Mouse (Mus musculus): Measurements from ENCODE around the gene Olfr519.

The Olfr519 gene

DNA sequence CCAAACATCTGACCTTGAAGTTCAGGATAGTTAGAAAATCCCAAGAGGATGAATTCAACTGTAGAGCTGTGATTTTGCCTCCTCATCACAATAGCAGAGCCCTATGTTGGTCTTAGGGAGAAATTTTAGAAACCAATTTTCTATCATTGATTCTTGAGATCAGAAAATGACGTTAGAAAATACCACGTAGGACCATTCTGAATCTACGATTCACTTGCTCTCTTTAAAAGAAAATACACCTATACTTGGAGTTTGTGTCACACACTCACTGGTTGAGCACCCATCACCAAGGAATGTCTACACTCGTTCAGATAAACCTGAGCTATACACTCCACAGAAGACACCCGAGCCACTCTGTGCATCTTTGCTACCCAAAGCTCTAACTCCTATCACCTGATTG is at the start of gene Olfr519:
TSS of gene Olfr519 (minus strand) at position 101 of the 400 bp plus-strand sequence.
- DNase-seq (ENCODE audit: inconsistent ontology term) = no peak

DNA sequence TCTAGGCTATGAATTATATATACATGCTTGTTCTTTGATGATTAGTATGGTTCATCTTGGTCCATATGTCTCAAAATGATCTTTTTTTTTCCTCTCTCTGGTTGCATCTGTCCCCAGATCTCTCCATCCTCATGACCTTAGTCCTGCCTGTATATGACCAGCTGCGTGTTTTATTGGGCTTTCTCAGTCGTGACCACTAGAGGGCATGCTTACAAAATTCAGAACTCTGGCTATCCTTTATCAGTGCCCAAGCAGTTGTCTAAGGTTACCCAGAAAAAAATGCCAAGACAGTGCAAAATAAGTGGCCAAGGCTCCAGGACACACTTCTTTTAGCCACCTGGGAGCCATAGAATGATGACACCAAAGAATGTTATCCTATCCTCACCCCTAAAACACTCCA is 49.8 kb upstream of the Olfr519 start:
- peak; percentile 28 for DNase-seq (ENCODE audit: inconsistent ontology term)

DNA sequence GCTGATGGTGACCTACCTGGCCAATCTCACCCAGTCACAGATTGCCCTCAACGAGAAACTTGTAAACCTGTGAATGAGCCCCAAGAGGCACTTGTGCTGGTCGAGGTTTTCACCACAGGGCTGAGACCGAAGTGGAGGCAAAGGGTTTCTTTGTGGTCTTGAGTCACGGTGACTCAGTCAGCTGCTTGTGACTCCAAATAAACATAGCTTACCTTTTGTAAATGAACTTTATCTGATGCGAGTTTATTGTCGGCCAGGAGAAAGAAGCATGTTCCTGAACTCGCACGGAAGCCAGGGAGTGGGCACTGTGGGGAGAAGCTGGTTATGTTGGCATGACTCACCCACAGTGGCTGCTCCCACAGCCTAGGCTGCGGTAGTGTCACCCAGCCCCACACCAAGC is 47.2 kb upstream of the Olfr519 start:
- no peak for DNase-seq (ENCODE audit: inconsistent ontology term)

DNA sequence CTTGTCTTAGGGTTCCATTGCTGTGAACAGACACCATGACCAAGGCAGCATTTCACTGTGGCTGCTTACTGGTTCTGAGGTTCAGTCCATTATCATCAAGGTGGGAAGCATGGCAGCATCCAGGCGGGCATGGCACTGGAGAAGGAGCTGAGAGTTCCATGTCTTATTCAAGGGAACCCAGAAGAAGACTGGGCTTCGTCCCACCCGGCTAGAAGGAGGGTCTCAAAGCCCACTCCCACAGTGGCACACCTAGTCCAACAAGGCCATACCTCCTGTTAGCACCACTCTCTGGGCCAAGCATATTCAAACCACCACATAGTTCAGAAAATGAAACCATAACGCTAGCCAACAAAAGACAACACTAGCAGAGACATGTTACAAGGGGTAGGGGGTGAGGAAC is 42.4 kb upstream of the Olfr519 start:
- no peak for DNase-seq (ENCODE audit: inconsistent ontology term)

DNA sequence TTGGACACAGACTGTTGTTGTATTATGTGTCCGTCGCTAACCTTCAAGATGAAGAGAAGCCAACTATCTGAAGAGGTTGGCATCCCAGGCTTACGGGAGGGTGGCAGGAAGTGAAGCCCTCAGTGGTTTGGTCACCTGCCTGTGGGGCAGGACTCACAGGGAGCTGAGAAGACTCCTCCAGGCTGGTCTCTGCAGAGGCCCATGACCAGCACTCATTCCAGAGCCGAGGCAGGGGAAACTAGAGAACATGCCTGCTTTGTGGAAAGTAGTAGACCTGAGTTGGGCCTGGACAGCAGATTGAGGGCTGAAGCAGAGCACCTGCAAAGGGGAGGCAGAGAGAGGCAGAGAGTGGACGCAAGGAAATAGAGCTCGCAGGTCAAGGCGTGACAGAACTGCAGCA is 41.2 kb upstream of the Olfr519 start:
- no peak for DNase-seq (ENCODE audit: inconsistent ontology term)

DNA sequence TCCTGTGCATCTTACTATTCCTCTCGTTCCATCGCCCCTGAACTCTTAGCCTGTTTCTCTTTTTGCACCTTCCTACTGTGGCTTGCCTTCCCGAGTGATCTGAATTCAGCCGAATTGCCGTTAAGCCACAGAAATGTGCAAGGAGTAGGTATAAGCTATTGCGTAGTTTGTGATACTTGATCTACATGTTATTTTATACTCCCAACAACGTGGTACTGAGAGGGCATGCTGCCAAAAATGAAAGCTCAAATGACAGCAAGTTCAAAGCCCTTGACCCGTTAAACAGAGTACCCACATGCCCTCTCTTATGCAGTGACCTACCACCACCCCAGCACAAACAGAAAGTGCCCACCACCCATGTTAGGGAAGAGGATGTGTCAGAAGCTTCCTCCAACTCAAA is 40.6 kb upstream of the Olfr519 start:
- no peak for DNase-seq (ENCODE audit: inconsistent ontology term)

DNA sequence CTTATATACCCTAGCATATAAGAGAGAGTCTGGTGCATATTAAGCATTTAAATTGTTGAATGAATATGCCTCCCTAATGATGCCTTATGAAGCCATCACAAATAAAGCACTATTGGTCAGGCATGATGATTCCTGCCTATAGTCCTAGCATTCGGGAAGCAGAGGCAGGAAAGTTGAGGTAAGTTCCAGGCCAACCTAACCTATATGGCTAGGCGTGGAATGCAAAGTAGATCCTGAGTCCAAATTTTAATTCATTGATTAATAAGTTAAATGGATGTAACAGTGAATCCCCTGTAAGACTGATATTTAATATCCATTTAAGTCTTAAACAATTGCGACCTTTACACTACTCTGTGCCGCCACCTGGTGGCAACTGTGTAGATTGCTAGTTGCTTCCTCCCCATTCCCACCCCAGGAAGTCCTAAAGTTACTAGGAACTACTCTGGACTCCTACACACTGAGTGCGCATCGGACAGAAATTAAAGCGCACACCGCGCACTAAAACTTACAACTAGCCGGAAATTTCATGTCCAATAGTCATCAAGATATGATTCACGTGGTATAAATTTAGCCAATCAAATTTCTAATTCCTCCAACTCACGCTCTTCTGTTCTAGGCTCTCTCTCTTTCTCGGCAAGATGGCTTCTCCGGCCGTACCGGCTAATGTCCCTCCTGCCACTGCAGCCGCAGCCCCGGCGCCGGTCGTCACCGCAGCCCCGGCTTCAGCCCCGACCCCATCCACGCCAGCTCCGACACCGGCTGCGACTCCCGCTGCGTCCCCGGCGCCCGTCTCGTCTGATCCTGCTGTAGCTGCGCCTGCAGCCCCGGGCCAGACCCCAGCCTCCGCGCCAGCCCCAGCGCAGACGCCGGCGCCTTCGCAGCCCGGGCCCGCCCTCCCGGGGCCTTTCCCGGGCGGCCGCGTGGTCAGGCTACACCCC is 39.8 kb upstream of the Olfr519 start, which contains the start of gene Eif3f:
TSS of gene Eif3f (plus strand) at position 624 of the 938 bp plus-strand sequence.
- peak; percentile 93 for DNase-seq (ENCODE audit: inconsistent ontology term)

DNA sequence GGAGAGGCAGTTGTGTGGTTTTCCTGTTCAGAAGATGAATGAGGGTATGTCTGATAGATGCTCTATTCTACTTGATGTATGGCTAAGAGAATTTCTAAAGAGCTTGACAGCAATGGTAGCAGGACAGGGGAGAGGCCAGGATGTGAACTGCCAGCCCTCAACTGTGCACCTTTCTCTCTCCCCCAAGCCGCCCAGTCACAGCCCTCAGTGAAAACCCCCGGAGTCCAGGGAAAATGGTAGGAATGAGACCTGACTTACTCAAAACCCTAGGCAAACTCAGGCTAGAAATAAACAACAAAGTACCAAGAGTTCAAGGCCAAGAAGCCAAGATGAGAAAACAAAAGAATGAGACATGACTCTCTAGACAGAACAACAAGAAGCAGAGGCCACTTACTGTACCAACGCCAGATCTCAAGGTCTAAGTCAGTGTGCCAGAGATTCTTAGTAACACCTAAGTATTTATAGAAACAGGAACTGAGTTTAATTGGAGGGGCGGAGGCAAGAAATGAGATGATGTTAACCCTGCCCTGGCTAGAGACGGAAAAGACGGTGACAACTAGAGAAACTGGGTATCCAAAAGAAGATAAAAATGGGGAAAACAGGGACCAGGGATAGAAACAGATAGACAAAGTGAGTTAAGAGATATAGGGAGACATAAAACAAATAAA is 35.6 kb upstream of the Olfr519 start, which contains the start of gene Nlrp10:
TSS of gene Nlrp10 (minus strand) at position 453 of the 668 bp plus-strand sequence.
- DNase-seq (ENCODE audit: inconsistent ontology term) = no peak

DNA sequence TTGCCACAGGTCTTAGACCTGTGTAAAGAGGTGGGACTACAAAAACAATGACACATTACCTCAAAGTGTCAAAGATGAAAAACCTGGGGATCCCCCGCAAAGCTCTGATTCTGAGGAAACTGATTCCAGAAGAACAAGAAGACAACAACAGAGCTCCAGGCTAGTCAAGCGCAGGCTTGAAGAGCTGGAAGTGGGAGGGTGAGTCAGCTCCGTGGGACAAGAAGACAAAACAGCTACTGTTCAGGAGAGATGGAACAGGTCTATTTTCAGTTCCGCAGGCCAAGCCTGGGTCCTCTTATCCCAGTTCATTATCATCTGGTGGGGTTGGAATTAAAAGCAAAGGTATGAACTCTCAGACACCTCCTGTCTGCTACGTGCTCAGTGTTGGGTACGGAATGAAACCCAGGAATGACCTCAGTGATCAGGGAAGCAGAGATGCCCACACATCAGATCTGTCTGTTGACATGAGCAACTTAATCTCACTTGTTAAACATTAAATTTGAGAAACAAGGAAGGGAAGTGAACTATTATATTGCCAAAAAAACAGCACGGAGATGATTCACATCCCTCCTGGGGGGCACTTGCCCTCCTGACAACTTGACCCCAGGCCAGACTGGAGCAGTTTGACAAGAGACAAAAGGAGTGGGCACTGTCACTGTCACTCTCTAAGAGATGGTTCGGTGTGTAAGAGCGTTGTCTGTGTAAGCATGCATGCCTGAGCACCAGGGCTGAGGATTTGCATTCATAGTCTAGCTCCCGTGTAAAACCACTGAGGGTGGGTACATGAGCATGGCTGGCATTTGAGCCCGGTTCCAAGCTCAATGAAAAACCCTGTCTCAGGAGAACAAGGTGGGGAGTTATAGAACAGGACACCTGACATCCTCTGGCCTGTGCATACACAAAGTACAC is 34.3 kb upstream of the Olfr519 start:
- no peak for DNase-seq (ENCODE audit: inconsistent ontology term)

DNA sequence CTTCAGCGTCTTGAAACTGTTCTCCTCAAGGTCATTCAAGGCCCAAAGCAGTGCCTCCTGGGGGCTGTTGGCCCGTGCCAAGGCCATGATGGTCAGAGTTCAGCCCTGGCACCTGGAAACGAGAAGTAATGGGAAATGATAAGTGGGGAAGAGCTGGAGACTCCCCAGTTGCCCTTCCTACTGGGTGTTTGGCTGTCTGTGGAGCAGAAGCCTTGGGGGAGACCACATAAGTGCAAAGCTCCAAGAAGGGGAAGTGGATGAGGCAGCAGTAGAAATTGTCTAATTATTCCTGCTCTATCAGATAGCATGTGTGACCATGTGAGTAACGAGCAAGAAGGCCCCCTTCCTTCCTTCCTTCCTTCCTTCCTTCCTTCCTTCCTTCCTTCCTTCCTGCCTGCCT is 32.8 kb upstream of the Olfr519 start:
- DNase-seq (ENCODE audit: inconsistent ontology term) = no peak

DNA sequence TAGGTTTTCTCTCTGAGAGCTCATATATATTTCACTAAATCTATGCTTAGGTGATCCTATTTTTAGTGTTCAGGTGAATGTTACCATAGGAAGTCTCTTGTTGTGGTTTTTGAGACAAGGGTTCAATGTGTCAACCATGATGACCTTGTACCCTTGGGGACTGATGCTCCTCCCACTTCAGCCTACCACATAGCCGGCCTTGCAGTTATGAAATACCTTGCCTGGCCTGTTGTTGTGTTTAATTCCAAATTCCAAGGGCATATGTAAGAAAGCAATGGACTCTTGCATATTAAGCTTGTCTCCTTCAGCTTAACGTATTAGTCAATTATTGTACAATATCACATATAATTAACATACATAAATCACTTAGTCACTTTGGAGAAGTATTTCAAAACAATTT is 9.7 kb upstream of the Olfr519 start:
- DNase-seq (ENCODE audit: inconsistent ontology term) = no peak

DNA sequence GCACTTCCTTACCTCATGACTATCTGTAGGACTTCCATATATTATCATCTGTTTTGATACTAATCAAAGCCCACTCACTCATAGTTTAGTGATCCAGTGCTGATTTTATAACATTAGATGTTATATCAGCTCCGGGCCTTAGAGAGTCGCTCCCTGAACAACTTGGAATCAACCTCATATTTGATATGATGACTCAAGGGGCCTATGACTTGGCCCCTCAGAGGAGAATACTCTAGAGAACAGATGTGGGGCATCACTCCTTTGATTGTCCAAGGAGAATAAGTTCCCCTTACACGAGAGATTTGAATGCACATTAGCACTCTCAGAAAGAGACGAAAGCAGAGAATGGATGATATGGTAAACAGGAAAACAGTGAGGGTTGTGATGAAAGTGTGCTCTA is 9.3 kb downstream of the Olfr519 start, which contains the start of gene Olfr518:
TSS of gene Olfr518 (minus strand) at position 101 of the 400 bp plus-strand sequence.
- no peak for DNase-seq (ENCODE audit: inconsistent ontology term)

DNA sequence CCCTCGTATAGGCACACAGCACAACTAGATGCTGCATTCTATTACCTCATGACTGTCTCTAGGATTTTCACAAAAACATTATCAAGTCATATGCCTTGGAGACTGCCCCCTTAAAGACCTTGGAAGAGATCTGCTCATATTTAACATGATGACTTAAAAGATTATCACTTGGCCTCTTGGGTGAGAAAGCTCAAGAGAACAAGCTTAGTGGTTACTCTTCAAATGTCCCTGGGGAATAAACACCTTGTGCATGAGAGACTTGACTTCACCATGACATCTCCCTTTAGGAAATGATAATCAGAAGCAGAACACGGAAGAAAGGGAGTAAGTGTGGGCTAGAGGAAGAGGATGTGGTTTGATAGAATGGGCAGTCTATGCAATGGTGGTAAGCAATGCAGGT is 21.9 kb downstream of the Olfr519 start, which contains the start of gene Olfr517:
TSS of gene Olfr517 (minus strand) at position 101 of the 400 bp plus-strand sequence.
- no peak for DNase-seq (ENCODE audit: inconsistent ontology term)

DNA sequence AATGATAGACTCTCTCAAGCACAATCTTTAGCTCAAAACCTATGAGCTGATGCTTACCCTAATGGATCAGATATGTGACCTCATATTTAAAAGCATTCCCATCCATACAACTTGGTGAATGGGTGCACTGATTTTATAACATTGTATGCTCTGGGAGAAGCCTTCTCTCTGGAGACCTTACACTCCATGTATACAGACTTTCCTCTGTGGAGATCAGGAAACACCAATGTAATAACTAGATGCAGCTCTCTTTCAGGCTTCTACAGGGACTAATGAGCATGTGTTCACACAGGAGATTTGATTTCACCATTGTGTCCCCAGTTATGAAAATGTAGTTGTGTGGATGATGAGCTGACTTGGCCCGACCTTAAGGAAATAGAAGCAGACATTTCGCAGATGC is 43.8 kb downstream of the Olfr519 start, which contains the start of gene Olfr516:
TSS of gene Olfr516 (minus strand) at position 101 of the 400 bp plus-strand sequence.
- no peak for DNase-seq (ENCODE audit: inconsistent ontology term)

Measured in Muller cell, postnatal 12 days (primary cell).